Mouse (Mus musculus) G1E (cell line): ENCODE data around the gene Pp2d1.

Experiments
- CTCF ChIP-seq: IDR thresholded peaks from 2 replicates; pipeline ENCODE4 v1.5.1; 2012; ENCODE audit warnings: low read depth, low read length, inconsistent platforms, mixed read lengths
- TAL1 ChIP-seq: conservative IDR thresholded peaks from 2 replicates; pipeline ENCODE4 v1.6.1; 2012; ENCODE audit warnings: low read depth, low read length, inconsistent platforms, mixed read lengths

DNA sequence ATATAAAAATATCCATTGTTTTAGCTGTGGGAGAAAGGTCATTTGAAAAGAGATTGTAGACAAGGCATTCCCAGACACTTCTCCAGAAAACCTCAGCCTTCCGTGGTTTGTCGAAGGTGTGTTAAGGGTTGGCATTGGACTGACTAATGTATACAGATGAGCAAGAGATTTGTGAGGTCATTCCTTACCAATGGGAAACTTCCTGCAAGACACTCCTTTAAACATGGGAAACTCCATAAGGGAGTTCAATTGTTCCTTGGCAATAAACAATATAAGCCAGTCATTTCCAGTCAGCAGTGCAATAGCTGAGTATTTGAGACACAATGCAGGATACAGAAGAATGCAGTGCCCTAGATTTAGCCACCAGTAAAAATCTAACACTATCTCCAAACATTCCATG is 11.2 kb downstream of the Pp2d1 start:
- no peak for TF ChIP-seq CTCF
- TF ChIP-seq TAL1: no peak
